Mouse (Mus musculus) MEL (cell line): Measurements from ENCODE around the gene Odf3b.

Experiments used
- CTCF ChIP-seq, 3 experiments: IDR thresholded peaks in 2 of 3; conservative IDR thresholded peaks in 1 of 3; 2 replicates each; pipeline ENCODE4 v1.5.1; 2011 to 2012; ENCODE audit warnings: low read length in 3 of 3, low read depth in 2 of 3, mild to moderate bottlenecking in 2 of 3, improper control_type of control experiment in 1 of 3, inconsistent platforms in 1 of 3, mixed read lengths in 1 of 3, moderate library complexity in 1 of 3; ENCODE audit not compliant: control insufficient read depth in 1 of 3, insufficient read depth in 1 of 3, poor library complexity in 1 of 3, severe bottlenecking in 1 of 3
- ELF1 ChIP-seq: IDR thresholded peaks from 2 replicates; pipeline ENCODE4 v1.6.1; 2014; ENCODE audit warnings: low read depth, mild to moderate bottlenecking, inconsistent platforms, low read length, improper control_type of control experiment, moderate library complexity
- EP300 ChIP-seq, 2 experiments: IDR thresholded peaks; 2 replicates each; pipeline ENCODE4 v1.6.1; 2011; ENCODE audit warnings: improper control_type of control experiment in 2 of 2, low read length in 2 of 2, low read depth in 1 of 2, mild to moderate bottlenecking in 1 of 2
- GATA1 ChIP-seq: IDR thresholded peaks from 2 replicates; pipeline ENCODE4 v1.6.1; 2011; ENCODE audit warnings: low read depth, low read length, improper control_type of control experiment
- JUND ChIP-seq: IDR thresholded peaks from 2 replicates; pipeline ENCODE4 v1.6.1; 2011; ENCODE audit warnings: low read depth, mild to moderate bottlenecking, improper control_type of control experiment, low read length
- POLR2A ChIP-seq, 2 experiments: IDR thresholded peaks; 2 replicates each; pipeline ENCODE4 v1.6.1; 2011 to 2012; ENCODE audit warnings: low read length in 2 of 2, mild to moderate bottlenecking in 2 of 2, control low read depth in 1 of 2, improper control_type of control experiment in 1 of 2, low read depth in 1 of 2, moderate library complexity in 1 of 2; ENCODE audit not compliant: control insufficient read depth in 1 of 2, insufficient read depth in 1 of 2, poor library complexity in 1 of 2
- POLR2AphosphoS5 ChIP-seq: IDR thresholded peaks from 2 replicates; pipeline ENCODE4 v1.6.1; 2012; ENCODE audit warnings: low read depth, borderline replicate concordance, mild to moderate bottlenecking, inconsistent platforms, low read length, moderate library complexity, mixed read lengths
- TAL1 ChIP-seq: IDR thresholded peaks from 2 replicates; pipeline ENCODE4 v1.6.1; 2012; ENCODE audit warnings: mild to moderate bottlenecking, inconsistent platforms, low read length, moderate library complexity, mixed read lengths

GRCm38 (mm10) chr15:89428136-89428790, 49.2 kb upstream of the Odf3b start:
- TF ChIP-seq EP300 (IDR thresholded peaks at IDR 0.05; ENCODE audit: low read depth in 1 of 2, low read length in 2 of 2) (no peak), POLR2A (IDR thresholded peaks at IDR 0.05; ENCODE audit: control insufficient read depth in 1 of 2, insufficient read depth in 1 of 2, low read depth in 1 of 2, low read length in 2 of 2, poor library complexity in 1 of 2) (no peak), POLR2AphosphoS5 (no peak), CTCF (IDR thresholded peaks at IDR 0.05 in 2 of 3, conservative IDR thresholded peaks at IDR 0.05 in 1 of 3; ENCODE audit: control insufficient read depth in 1 of 3, insufficient read depth in 1 of 3, low read depth in 2 of 3, low read length in 3 of 3, poor library complexity in 1 of 3, severe bottlenecking in 1 of 3) (no peak), JUND (no peak), TAL1 (no peak), ELF1 (no peak), GATA1 (no peak)
